Mouse (Mus musculus) regulatory T cell (primary cell): ENCODE data around the gene Dnmt3b.

ENCODE experiments used
- in situ Hi-C: fragments of 300-600 bp; cut with MboI, MseI; formaldehyde crosslinking; loops from one replicate; pipeline ENCODE4 v1.15.1; 2025; ENCODE audit warnings: high pct_unique_total_duplicates

The Dnmt3b gene

GRCm38 (mm10) chr2:153649298-153650013, at the start of gene Dnmt3b:
TSS of gene Dnmt3b (plus strand) at chr2:153649450.
- in situ Hi-C loops: no loop called here

DNA sequence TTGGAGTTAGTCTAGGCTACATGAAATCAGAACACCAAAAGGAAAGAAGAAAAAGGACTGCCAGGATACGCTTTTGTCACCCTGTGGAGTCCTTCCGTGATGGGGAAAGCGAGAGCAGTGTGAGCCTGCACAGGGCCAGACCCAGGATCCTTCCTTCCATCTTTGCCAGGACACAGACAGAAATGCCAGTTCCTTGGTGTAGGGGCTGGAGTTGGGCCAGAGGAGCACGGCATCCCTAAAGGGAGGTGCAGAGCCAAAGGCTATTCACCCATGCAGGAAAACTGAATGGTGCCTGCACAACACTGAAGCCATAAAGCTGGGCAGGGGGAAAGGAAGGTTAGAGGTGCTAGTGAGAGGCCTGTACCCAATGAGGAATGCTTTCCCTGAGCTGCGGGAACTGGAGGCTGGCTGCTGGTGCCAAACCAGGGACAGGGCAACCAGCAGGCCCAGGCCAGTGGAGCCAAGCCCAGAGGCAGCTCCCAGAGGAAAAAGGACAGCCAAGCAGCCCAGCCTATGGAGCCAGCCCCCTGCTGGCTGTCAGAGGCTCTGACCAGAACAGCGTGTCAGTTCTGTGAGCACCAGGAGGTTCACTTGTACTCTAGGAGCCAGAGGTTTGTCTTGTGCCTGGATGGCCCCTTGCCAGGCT, 49.1 kb upstream of the Dnmt3b start:
- in situ Hi-C loops: no loop called here

DNA sequence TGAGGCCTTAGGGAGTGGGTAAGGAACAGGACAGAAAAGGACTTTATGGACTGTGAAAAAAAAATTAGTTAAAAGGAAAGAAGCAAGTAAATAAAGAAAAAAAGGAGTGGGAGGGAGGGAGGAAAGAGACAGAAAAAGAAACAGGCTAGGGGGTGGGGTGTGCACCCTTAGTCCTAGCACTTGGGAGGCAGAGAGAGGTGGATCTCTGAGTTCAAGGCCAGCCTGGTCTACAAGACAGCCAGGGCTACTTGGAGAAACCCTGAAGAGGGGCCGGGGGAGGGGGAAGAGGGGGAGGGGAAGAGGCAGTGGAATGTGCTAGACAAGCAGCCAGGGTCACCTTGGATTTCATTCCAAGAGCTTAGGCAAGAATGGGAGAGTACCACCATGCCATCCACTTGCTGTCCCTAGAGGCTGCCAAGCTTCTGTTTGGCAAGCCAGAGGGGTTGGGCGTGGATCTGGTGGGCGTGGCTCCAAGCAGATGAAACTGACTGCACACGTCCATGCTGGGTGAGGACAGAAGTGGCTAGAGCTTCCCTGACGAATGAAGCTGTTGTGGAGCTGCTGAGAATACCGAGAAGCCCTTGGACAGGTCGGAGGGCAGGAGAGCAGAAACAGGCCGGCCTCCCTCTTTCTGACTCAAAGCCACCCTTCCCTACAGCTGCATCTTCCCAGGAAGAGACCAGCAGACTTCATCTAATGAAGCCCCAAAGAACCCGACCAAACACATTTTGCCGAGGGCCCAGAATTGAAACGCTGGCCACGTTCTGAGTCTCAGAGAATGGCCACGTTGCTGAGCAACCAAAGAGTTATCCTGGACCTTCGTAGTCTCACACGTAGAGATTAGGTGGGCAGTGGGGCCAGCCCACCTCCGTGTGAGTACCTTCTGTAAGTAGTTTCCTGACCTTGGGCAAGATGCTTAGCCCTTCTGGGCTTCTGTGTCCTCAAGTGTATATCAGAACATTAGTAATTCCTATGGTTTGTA, 48.3 kb upstream of the Dnmt3b start:
- in situ Hi-C loops: no loop called here

DNA sequence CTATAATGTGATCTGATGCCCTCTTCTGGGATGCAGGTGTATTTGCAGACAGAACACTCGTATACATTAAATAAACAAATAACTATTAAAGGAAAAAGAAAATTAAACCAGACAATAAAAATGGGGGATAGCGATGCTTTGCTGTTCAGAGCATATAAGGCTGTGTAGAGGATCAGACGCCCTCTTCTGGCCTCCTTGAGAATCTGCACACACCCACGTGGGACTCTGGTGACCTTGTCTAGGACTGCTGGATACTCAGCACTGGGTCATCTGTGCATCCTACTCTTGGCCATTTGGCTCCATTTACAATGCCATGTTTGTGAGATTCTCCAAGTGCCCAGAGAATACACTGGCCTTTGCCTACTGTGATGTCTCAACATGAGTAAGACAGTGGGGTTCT, 45.5 kb upstream of the Dnmt3b start:
- in situ Hi-C loops: no loop called here

GRCm38 (mm10) chr2:153606421-153606820, 42.8 kb upstream of the Dnmt3b start:
- in situ Hi-C loops: no loop called here

- in situ Hi-C loops: no loop called here
Measured at GRCm38 (mm10) chr2:153607870-153608515, 41.3 kb upstream of the Dnmt3b start.

DNA sequence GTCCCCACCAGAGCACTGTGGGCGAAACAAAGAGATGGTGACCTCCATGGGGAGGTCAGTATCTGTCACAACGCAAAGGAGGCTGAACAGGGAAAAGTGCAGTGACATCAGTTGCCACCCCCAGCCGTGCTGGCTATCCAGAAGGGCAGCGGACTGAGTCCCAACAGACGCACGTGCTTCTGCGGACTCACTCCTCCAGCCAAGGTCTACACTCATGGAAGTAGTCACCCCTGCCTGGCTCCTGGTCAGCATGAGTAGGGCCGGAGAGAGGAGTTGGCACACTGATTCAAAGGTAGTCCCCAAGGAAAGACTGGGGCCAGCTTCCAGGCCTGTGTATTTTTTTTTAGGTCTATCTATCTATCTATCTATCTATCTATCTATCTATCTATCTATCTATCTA, 40.2 kb upstream of the Dnmt3b start:
- in situ Hi-C loops: no loop called here

- in situ Hi-C loops: no loop called here
Measured at GRCm38 (mm10) chr2:153609548-153609947, 39.7 kb upstream of the Dnmt3b start.

- in situ Hi-C loops: no loop called here
Measured at GRCm38 (mm10) chr2:153610426-153611240, 38.6 kb upstream of the Dnmt3b start.

GRCm38 (mm10) chr2:153611241-153611630, 38.0 kb upstream of the Dnmt3b start:
- in situ Hi-C loops: no loop called here

DNA sequence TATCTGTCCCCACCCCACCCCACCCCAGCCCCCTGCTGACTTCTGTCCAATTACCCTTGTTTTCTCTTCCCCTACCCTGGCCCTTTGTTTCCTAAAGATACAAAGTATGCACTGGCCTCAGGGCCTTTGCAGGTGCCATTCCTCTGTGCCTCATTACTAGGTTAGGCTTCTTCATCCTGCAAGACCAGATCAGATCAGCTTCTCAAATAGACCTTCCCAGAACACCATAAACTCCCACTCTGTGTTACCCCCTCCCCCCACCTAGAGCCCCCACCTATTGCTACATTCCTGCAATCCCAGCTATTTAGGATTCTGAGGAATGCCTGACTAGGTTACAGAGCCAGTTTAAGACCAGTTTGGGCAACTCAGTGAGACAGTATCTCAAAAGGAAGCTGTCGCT, 37.5 kb upstream of the Dnmt3b start:
- in situ Hi-C loops: no loop called here

DNA sequence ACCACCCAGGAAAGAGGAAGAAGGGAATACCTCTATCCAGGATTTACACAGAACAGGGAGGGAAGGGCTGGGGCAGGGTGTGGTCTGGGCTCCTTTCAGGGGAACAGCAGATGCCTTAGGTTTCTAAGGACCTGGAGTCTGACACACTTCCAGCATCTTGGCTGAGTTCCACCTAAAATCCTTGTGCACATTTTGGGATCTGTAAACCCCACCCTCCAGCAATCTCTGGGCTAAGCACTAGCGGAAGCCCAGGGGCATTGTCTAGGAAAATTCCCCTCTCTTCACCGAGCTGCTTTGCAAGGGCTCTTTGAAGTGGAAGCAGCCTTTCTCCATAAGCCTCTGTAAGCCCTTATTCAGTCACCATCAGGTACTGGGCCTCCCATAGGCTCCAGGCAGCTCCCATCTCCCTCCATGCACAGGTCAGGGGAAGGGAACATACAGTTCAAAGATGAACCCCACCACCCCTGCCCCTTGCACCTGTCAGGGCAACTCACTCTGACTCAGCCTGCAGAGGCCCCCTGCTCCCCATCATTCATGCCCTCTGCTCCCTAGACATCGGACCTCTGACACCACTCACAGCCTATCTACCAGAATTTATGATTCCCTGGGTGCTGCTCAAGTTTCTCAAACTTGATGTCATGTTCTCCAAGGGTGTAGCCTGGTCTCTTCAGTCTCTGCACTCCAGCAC, 36.5 kb upstream of the Dnmt3b start:
- in situ Hi-C loops: no loop called here

- in situ Hi-C loops: no loop called here
Measured at GRCm38 (mm10) chr2:153616893-153617292, 32.4 kb upstream of the Dnmt3b start.

GRCm38 (mm10) chr2:153618439-153618838, 30.8 kb upstream of the Dnmt3b start:
- in situ Hi-C loops: no loop called here

- in situ Hi-C loops: no loop called here
Measured at GRCm38 (mm10) chr2:153618889-153619288, 30.4 kb upstream of the Dnmt3b start.

GRCm38 (mm10) chr2:153622449-153622848, 26.8 kb upstream of the Dnmt3b start:
- in situ Hi-C loops: no loop called here

GRCm38 (mm10) chr2:153630950-153631349, 18.3 kb upstream of the Dnmt3b start:
- in situ Hi-C loops: no loop called here

DNA sequence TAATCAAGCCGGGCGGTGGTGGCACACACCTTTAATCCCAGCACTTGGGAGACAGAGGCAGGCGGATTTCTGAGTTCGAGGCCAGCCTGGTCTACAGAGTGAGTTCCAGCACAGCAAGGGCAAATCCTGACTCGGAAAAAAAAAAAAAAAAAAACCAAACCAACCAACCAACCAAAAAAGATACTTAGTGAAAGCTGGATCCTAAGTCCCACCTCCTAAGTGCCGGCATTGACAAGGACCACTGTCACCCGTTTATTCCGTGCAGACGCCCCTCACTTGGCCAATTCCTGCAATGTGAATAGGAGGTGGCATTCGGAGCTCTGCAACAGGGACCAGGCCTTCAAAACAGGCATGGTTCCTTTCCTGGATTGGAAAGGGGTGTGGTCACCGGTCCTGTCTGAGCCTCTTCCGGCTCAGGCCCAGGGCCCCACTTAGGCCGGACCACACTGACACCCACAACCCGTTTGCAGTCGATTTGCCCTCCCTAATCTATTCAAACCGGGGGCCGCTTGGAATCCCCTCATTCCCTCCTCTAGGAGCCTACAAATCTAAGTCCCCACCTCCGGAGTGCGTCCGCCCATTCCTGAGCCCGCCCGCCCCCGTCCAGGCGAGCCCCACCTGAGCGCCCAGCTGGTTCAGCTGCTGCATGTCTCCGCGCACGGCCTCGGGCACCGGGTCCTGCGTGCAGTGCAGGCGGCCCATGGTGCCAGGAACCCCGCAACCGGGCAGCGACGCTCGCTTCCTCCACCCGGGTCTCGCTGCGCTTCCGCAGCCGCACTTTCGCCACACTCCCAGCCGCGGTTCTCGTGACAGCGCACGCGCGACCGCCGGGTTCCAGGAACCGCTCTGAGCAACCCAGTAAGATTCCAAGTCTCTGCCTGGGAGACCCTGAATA, 17.0 kb upstream of the Dnmt3b start, which contains the start of gene Commd7:
Gene Commd7 (minus strand): TSS at position 806 of the 895 bp plus-strand sequence.
- in situ Hi-C loops: no loop called here

GRCm38 (mm10) chr2:153632871-153633226, 16.4 kb upstream of the Dnmt3b start:
- in situ Hi-C loops: no loop called here
